Mouse (Mus musculus): ENCODE measurements around the gene Kif23. TPM values are rescaled to one million over a fixed set of nuclear protein-coding genes. Genes with fewer than 3 reads are reported as not detected.

The Kif23 gene
- total RNA-seq, 2 experiments from 2014 or later: 0.58 to 1.6 TPM

Other genes starting within 250 kb of the Kif23 start
- 1,000 to 10,000 TPM; 1,684 to 1,728 TPM for gene Rplp1, start 32.2 kb downstream of the Kif23 start, total RNA-seq (2021)
- 1 to 10 TPM; 3.3 to 4.1 TPM for gene Paqr5, start 80.1 kb upstream of the Kif23 start, total RNA-seq (2021)
- gene Glce, start 175.9 kb upstream of the Kif23 start, total RNA-seq (2021): 10 to 100 TPM; 20.8 to 31.0 TPM

Data from layer of hippocampus, adult 18-20 months (tissue).